Mouse (Mus musculus) C2C12 (cell line): ENCODE measurements around the gene Hmbs. TPM values are rescaled to one million over a fixed set of nuclear protein-coding genes. Genes with fewer than 3 reads are reported as not detected.

Experiments
- H3K27me3 ChIP-seq: one replicate; pipeline ENCODE4 v1.6.1; 2011; ENCODE audit not compliant: control insufficient read depth, insufficient read depth, insufficient read length
- H3K36me3 ChIP-seq: one replicate; pipeline ENCODE4 v1.6.1; 2011; ENCODE audit not compliant: control insufficient read depth, insufficient read depth
- H3K4me3 ChIP-seq: one replicate; pipeline ENCODE4 v1.5.1; 2011; ENCODE audit warnings: mild to moderate bottlenecking, control low read depth; ENCODE audit not compliant: poor library complexity, insufficient read depth, severe bottlenecking
- H3K79me2 ChIP-seq: one replicate; pipeline ENCODE4 v1.6.1; 2011; ENCODE audit not compliant: control insufficient read depth, insufficient read depth
- H3K79me3 ChIP-seq: one replicate; pipeline ENCODE4 v1.6.1; 2011; ENCODE audit warnings: low read depth, control low read depth
- H3ac ChIP-seq: one replicate; pipeline ENCODE3; 2011; ENCODE audit warnings: low read depth; ENCODE audit not compliant: control insufficient read depth, insufficient read length
- CEBPB ChIP-seq: IDR thresholded peaks from one replicate; pipeline ENCODE4 v1.6.1; 2011; ENCODE audit warnings: low read depth, mild to moderate bottlenecking, control low read depth, moderate library complexity
- CTCF ChIP-seq: IDR thresholded peaks from one replicate; pipeline ENCODE4 v1.5.1; 2011; ENCODE audit not compliant: control insufficient read depth, insufficient read depth, insufficient read length
- FOSL1 ChIP-seq: IDR thresholded peaks from one replicate; pipeline ENCODE4 v1.8.0; 2011; ENCODE audit warnings: mild to moderate bottlenecking, low read length; ENCODE audit not compliant: poor library complexity, insufficient read depth, severe bottlenecking
- MAX ChIP-seq: IDR thresholded peaks from one replicate; pipeline ENCODE4 v1.6.1; 2011; ENCODE audit warnings: mild to moderate bottlenecking, control low read depth
- MYOD1 ChIP-seq: IDR thresholded peaks from one replicate; pipeline ENCODE4 v1.6.1; 2011; ENCODE audit warnings: low read depth; ENCODE audit not compliant: control insufficient read depth, insufficient read length
- MYOG ChIP-seq: IDR thresholded peaks from one replicate; pipeline ENCODE4 v1.6.1; 2011; ENCODE audit not compliant: control insufficient read depth, insufficient read length; ENCODE audit errors: extremely low read depth
- USF1 ChIP-seq: IDR thresholded peaks from one replicate; pipeline ENCODE4 v1.6.1; 2011; ENCODE audit warnings: low read depth, mild to moderate bottlenecking, control low read depth, moderate library complexity
- long read RNA-seq, 2 experiments: library from polyadenylated mRNA; unstranded; transcript quantifications; one replicate each; pipeline ENCODE4 v2.0.0; 2019 to 2020
- polyA plus RNA-seq: library from polyadenylated mRNA; unstranded; fragments of >200 nt; fragmentation: generic; extraction: Trizol; gene quantifications from one replicate; pipeline ENCODE4 v1.2.1, GENCODE M21; 2012; ENCODE audit warnings: missing spikeins

Gene Hmbs
- polyA plus RNA-seq: 59.6 TPM
- long read RNA-seq, experiment 1, transcript Hmbs-201 (14 exons, 1,605 nt): major isoform, 57 of 65 reads
- long read RNA-seq, experiment 1, partial matches to known transcripts: 4 of 65 reads
- long read RNA-seq, experiment 1, other reads (novel, unspliced or antisense): 4 of 65 reads
- long read RNA-seq, experiment 2, transcript Hmbs-201 (14 exons, 1,605 nt): major isoform, 230 of 256 reads
- long read RNA-seq, experiment 2, partial matches to known transcripts: 13 of 256 reads
- long read RNA-seq, experiment 2, other reads (novel, unspliced or antisense): 13 of 256 reads

- TF ChIP-seq FOSL1: no peak
- TF ChIP-seq CEBPB: peak; percentile 99
- TF ChIP-seq MYOG: no peak
- no peak for TF ChIP-seq CTCF
- no peak for TF ChIP-seq MYOD1
- peak; percentile 13 for TF ChIP-seq MAX
- no peak for TF ChIP-seq USF1
- peaks cover 32% of the 10 kb centered on the region for H3K36me3 ChIP-seq
Observed at GRCm38 (mm10) chr9:44343781-44344421, at the start of gene Hmbs. Hmbs (minus strand) TSS chr9:44344228.

GRCm38 (mm10) chr9:44391466-44391865 lies 47.4 kb upstream of the Hmbs start:
- Histone ChIP-seq H3ac (no peak overlapping the region), H3K79me3 (no peaks in the 10 kb centered on the region), H3K27me3 (no peaks in the 10 kb centered on the region), H3K36me3 (peaks cover 53% of the 10 kb centered on the region), H3K4me3 (no peak overlapping the region), H3K79me2 (no peaks in the 10 kb centered on the region)
- no peak for TF ChIP-seq CEBPB
- TF ChIP-seq CTCF: no peak
- TF ChIP-seq USF1: no peak
- no peak for TF ChIP-seq MAX
- TF ChIP-seq MYOG: no peak
- no peak for TF ChIP-seq FOSL1

More at GRCm38 (mm10) chr9:44343781-44344421, at the start of gene Hmbs:
- H3K79me3 ChIP-seq: peaks cover 15% of the 10 kb centered on the region
- H3K4me3 ChIP-seq: peak within 1 kb of the TSS; percentile 49
- H3ac ChIP-seq: peak within 1 kb of the TSS; percentile 85
- H3K79me2 ChIP-seq: peaks cover 21% of the 10 kb centered on the region
- no peaks in the 10 kb centered on the region for H3K27me3 ChIP-seq

GRCm38 (mm10) chr9:44389273-44389672 lies 45.2 kb upstream of the Hmbs start:
- no peak overlapping the region for H3ac ChIP-seq
- H3K36me3 ChIP-seq: peaks cover 75% of the 10 kb centered on the region
- no peaks in the 10 kb centered on the region for H3K27me3 ChIP-seq
- no peak overlapping the region for H3K4me3 ChIP-seq
- no peaks in the 10 kb centered on the region for H3K79me2 ChIP-seq
- no peaks in the 10 kb centered on the region for H3K79me3 ChIP-seq
- TF ChIP-seq CTCF (peak; percentile 47), FOSL1 (no peak)

- Histone ChIP-seq H3K4me3 (no peak overlapping the region), H3K79me3 (no peaks in the 10 kb centered on the region), H3K36me3 (peaks cover 90% of the 10 kb centered on the region), H3K27me3 (no peaks in the 10 kb centered on the region), H3ac (no peak overlapping the region), H3K79me2 (no peaks in the 10 kb centered on the region)
- TF ChIP-seq MAX: no peak
- no peak for TF ChIP-seq CTCF
- TF ChIP-seq CEBPB: no peak
- TF ChIP-seq MYOG: no peak
- no peak for TF ChIP-seq USF1
- TF ChIP-seq FOSL1: no peak
- TF ChIP-seq MYOD1: no peak
Observed at GRCm38 (mm10) chr9:44387221-44387620, 43.2 kb upstream of the Hmbs start.

GRCm38 (mm10) chr9:44384596-44384995 lies 40.6 kb upstream of the Hmbs start:
- no peak overlapping the region for H3ac ChIP-seq
- H3K4me3 ChIP-seq: no peak overlapping the region
- H3K79me3 ChIP-seq: peaks cover 17% of the 10 kb centered on the region
- no peaks in the 10 kb centered on the region for H3K27me3 ChIP-seq
- peaks cover 82% of the 10 kb centered on the region for H3K36me3 ChIP-seq
- TF ChIP-seq CEBPB: no peak
- no peak for TF ChIP-seq USF1
- TF ChIP-seq MYOD1: no peak
- no peak for TF ChIP-seq CTCF
- TF ChIP-seq MYOG: no peak
- TF ChIP-seq MAX: no peak
- peaks cover 18% of the 10 kb centered on the region for H3K79me2 ChIP-seq
